Mouse (Mus musculus): Measurements from ENCODE around the gene 4930404H24Rik. TPM values are rescaled to one million over a fixed set of nuclear protein-coding genes. Genes with fewer than 3 reads are reported as not detected.
"Not testable (repeated sequence)": the region's sequence is repeated elsewhere in the genome, so short reads cannot be mapped to it uniquely, and the experiment has no call there.

The 4930404H24Rik gene
- polyA plus RNA-seq, 1 experiment: not detected

DNA sequence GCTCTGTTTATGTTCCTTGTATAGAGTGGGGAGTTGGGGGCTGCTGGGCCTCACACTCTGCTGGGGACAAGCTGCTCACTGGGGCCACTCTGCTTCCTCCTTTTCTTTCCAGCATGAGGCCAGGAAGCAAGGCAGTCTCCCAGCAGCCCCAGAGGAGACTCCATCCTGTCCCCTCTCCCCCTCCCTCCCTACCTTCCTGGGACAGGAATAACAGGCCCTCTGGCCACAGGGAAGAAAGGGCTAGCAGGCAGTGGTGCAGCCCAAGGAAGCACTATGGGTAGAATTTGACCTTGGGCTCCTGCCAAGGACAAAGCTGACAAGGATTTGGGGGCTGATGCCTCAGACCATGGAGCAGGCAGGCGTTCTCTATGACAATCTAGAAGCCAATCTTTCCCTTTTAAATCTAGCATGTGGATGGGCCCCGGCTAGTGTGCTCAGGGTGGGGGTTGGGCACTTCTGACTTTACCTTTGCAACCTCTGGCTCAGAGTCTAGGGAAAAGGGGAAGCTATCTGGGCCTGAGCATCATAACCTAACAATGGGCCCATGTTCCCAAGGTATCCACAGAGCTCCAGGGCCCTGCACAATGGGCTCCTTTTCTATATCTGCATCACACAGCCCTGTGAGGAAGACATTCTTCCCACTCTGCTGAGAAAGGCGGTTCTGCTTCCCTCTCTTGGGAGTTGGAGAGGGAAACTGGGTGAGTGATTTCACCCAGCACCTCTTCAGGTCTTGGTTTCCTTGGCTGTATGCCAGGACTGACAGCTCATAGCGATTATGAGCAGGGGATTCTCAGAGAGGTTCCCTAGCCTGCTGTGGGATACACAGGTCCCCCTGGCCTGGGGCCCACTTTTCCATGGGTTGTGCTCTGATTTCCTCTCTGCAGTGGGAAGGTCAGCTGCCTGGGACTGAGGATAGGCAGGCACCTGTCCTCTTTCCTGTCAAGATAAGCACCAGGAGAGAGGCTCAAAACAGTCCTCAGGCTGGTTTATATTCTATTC, 17.2 kb upstream of the 4930404H24Rik start:
- DNase-seq (ENCODE audit: low read depth, low spot score): no peak
- WGBS: 30% methylated on average over 4 of the region's 4 CpGs

DNA sequence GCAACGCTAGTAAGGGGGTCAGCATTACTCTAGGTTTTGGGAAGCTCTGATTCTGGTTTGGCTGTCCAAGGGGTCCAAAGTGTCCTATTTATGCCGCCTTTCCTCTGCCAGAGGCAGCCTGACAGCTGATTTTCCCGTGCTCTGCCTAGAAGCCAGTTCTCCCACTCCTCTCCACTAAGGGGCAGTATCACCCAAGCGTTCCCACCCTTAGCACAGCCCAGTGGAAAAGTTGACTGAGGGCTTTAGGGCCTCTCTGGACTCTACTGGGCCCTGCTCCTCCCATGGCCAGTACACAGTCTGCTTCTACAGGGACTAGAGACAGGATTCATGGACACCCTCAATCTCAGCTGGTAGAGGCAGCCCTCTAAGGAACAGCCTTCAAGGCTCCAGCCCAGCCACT, 14.0 kb upstream of the 4930404H24Rik start:
- WGBS: 9% methylated on average over 4 of the region's 4 CpGs
- no peak for DNase-seq (ENCODE audit: low read depth, low spot score)

DNA sequence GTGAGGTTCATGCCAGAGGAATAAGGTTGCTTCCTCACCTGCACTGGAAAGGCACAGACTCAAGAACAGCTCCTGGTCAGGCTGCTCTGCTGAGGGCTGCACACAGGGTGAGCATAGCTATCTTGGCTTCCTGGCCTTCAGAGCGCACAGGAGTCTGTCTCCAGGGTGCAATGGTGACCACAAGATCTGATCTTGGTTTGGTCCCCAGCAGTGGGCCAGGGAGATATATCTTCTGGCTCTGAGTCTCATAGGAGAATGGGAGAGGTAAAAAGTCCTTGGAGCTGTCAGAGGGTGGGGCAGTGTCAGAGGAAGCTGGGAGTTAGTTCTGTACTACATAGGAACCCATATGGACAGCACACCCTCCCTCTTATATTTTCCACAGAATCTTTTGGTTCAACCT, 13.1 kb upstream of the 4930404H24Rik start:
- no peak for DNase-seq (ENCODE audit: low read depth, low spot score)
- 95% methylated on average over 1 of the region's 1 CpGs for WGBS

DNA sequence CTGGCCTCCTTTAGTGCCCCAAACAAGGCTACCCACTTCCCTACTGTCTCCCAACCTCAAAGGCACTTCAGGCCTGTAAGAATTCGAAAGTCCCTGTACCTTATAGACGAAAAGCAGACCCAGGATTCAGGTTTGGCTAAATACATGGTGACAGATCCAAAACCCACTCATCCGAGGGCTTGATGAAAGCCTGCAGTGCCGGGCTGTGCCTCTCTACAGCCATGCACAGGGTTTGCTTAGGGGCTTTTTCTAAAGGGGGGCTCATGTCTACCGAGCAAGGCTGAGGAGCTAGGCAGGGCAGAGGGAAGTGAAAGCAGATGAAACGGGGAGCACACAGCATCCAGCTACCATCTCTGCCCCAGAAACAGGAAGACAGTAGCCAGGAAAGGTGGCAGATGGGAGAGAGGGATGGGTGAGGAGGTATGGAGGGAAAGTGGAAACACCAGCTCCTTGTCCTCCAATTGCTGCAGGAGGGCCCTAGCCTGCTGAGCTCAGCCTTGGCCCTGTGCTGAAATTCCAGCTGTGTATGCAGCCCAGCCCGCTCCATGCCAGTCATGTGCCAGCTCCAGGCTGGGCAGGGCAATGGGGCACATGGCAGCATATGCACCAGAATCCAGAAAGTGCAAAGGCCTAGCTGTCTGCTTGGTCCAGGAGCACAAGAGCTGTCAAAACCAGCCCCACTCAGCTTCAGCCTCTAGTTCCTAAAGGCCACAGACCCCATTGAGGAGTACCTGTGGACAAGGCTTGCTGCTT, 11.3 kb upstream of the 4930404H24Rik start:
- WGBS: 75% methylated on average over 7 of the region's 7 CpGs
- no peak for DNase-seq (ENCODE audit: low read depth, low spot score)

DNA sequence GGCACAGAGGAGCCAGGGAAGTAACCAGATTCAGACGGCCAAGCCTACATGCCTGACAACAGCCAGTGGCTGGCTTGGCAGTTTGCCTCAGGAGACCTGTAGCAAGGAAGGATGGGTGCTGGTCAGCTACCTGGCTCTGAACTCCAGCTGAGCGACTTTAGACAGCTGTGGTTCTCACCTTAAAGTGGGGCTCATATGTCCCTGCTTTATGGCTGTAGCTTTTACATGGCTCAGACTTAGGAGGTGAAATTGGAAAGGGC, 10.8 kb upstream of the 4930404H24Rik start:
- 42% methylated on average over 2 of the region's 2 CpGs for WGBS
- DNase-seq (ENCODE audit: low read depth, low spot score): no peak

DNA sequence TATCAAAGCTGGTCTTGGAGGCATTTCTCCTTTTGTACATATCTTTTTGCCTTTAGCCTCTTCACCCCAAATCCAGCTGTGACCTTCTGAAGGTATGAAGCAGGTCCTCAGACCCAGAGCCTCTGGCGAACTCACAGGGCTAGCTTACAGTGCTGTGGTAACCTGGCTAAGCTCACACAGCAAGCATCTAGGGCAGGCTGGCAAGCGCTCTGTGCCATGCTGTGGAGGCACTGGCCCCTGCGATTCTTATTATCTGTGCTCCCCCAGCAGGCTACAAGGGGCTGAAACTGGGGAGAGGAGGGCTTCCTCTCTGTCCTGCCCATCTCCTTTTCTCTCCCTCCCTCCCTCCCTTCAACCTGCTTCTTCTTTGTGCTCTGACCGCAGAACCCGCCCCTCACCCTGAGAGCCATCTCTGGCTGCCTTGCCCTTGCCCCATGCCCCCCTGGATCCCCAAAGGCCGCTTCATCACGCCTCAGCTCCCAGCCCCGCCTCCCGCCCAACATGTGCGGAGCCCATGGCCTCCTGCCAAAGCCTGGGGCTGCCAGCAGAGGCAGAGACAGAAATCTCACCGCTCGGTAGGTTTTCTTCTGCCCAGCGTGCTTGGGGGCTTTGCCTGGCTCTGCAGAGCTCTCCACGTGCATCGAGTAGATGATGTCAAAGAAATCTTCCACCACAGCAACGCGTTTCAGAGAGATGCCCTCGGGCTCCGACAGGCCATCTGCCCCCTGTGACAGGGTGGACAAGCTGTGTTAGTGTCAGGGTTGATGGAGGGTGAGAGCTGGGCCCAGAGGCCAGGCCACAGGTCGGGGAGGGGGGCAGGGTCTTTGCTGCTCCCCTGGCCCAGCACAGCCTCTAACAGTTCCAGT, 9.2 kb upstream of the 4930404H24Rik start:
- DNase-seq (ENCODE audit: low read depth, low spot score): no peak
- WGBS: 30% methylated on average over 20 of the region's 20 CpGs

DNA sequence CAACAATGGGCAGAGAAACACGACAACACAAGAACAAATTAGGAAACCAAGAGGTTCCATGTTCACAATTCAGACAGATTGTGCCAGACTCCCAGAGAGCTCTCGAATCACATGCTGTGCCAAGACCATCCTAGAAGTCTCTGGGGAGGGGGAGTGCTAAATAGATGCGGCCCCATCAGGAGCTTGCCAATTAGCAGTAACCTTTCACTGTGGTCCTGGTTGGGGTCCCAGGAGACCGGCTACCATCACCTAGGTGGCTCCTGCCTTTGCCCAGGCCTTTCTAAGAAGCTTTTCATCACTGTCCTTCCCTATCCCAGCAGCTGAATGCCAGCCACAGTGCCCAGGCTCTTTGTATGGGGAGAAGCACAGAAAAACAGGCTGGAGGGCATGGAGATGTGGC, 8.5 kb upstream of the 4930404H24Rik start:
- WGBS: 83% methylated on average over 4 of the region's 4 CpGs
- no peak for DNase-seq (ENCODE audit: low read depth, low spot score)

DNA sequence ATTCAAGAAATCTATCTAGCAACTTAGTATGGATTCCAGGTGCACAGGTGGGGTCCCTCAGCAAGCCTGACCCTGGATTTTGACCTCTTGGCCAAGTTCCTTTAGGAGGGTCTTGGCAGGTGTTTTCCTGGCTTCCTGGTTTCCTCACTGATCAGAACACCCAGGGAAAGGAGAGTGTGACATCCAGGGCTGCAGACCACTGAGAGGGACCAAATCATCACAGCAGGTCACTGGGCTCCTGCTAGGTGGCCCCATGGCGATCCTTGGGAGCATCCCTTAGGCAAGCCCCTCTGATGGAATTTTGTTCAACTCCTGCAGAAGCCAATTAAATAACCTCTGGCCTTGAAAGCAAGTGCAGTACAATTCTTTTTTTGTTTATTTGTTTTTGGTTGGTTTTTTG, 2.5 kb upstream of the 4930404H24Rik start:
- WGBS: 97% methylated on average over 1 of the region's 1 CpGs
- DNase-seq (ENCODE audit: low read depth, low spot score): no peak

DNA sequence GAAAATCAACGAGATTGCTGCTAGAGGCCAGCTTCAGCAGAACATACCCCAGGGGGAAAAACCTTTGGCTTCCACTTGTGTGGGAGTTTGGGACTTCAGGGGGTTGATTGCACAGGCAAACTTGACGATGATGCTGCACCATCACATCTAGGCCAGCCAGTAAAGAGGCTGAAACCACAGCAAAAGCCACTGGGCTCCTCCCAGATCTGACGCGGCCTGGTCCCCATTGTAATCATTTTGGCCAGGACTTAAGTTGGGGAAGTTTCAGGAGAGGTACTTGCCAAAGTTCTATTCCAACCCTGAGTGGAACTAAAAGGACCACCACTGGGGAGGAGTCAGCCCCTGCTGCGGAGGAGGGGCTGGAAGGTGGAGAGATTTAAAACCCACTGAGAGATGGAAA, 1.6 kb upstream of the 4930404H24Rik start:
- WGBS: 73% methylated on average over 5 of the region's 5 CpGs

DNA sequence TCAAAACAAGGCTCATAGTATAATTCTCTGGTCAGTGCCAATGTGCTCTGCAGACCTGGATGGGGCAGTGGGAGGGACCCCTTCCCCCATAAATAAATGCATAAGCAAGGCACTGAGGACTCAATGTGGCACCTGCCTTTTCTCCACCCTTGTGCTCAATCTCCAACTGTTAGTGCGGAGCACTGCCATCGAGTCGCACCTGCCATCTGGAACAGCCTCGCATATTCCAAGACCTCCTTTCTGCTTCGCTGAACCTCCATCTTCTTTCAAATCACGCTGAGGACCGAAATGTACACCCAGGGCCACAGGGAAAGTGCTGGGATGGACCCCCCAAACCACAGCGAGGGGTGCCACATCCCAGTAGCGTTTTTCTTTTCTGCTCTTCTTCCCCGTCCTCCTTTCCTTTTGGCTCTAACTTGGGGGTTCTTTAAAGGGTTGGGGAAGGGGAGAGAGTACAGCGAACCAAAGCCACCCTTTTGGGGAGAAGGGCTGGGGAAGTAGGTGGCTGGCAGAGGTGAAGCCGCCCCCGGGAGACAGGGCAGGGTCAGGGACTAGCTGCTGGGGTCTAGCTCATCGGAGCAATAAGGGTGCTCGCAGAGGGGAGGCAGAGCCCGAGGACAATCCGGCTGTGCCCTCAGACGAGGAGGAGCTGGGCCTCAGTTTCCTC, 945 bp upstream of the 4930404H24Rik start:
- WGBS: 43% methylated on average over 18 of the region's 18 CpGs
- no peak for DNase-seq (ENCODE audit: low read depth, low spot score)

More for the DNA sequence above, 1.6 kb upstream of the 4930404H24Rik start:
- DNase-seq (ENCODE audit: low read depth, low spot score): no peak

DNA sequence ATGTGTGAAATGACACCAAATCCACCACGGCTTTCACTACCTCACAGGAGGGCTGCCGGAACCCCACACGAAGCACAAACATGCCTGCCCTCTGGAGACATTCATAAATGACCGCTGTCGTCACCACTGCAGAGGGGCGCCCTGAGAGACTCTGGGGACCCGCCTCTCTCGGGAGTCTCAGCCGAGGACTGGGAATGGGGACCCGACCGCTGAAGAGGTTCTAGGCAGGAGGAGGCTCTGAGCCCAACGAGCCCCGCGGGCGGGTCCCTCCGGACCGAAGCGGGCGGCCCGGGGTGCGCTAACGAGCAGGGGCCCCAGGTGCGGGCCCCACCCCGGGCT, 442 bp upstream of the 4930404H24Rik start:
- under 1% methylated on average over 24 of the region's 24 CpGs for WGBS
- DNase-seq (ENCODE audit: low read depth, low spot score): no peak

DNA sequence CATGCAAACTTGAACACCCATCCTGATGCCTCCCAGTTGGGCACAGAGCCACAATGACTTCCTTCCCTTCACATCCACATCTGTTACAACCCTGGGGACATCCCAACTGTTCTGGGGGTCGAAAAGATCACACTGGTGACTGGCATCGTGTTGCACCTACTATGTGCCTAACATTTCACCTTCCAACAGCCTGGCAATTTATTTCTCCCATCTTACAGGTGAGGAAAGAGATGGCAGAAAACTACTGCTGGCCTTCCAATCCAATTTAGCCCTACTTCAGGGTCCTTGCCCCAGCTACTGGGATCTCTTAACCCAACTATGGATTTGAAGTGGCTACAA, 772 bp downstream of the 4930404H24Rik start:
- WGBS: 8% methylated on average over 2 of the region's 2 CpGs
- no peak for DNase-seq (ENCODE audit: low read depth, low spot score)

DNA sequence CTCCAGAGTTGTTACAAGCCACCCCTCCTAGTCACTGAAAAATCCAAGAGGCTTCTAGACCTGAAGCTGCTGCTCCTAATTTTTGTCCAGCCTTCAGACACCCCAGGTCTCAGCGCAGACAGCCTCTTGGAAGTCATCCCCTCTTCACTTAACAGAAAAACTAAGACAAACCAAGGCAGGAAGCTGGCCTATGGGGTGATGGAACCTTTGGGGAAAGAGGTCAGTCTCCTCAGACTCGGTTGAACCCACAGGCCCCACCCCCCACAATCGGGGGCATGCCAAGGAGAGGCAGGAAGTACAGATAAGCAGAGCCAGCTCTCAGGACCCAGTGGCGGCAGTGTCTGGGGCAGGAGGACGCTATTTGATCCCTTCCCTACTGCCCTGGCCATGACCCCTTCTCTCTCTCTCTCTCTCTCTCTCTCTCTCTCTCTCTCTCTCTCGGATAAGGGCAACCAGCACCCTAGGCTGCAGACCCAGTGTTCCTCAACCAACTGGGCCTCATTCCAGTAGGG, 1.2 kb downstream of the 4930404H24Rik start:
- no peak for DNase-seq (ENCODE audit: low read depth, low spot score)
- WGBS: 22% methylated on average over 6 of the region's 6 CpGs

DNA sequence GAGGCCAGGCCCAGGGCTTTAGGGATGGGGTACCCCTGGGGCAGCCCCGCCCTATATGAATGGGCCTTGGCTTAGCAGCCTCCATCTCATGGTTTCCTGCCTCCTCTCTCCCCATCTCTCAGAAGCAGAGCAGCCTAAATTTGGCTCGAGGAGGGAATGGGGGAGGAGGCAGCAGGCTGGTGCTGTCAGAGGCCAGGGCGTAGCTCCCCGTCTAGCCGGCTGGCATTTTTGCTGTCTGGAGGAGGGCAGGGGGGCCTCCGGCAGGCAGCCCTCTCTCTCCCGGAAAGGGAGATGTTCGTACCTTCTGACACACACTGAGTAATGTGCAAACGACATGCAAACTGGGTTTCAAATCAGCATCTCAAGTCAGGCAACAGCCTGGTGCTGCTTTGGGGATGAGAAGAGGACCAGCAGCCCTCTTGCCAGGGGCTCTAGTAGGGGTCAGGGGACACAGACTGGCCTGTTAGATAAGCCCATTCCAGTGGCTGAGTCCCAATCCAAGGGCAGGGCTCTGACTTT, 1.8 kb downstream of the 4930404H24Rik start:
- 61% methylated on average over 9 of the region's 9 CpGs for WGBS
- no peak for DNase-seq (ENCODE audit: low read depth, low spot score)

DNA sequence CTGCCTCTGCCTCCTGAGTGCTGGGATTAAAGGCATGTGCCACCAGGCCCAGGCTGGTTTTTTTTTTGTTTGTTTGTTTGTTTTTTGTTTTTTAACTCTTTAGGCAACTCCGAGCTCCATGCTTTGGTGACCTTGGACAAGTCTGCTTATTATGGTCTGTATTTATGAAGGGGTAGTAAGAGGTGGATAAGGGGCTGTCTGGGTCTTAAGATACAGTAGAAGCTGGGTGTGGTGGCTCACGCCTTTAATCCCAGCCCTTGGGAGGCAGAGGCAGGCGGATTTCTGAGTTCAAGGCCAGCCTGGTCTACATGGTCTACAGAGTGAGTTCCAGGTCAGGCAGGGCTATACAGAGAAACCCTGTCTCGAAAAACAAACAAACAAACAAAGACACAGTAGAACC, 2.8 kb downstream of the 4930404H24Rik start:
- WGBS: 91% methylated on average over 4 of the region's 4 CpGs
- not testable (repeated sequence) for DNase-seq (ENCODE audit: low read depth, low spot score)

DNA sequence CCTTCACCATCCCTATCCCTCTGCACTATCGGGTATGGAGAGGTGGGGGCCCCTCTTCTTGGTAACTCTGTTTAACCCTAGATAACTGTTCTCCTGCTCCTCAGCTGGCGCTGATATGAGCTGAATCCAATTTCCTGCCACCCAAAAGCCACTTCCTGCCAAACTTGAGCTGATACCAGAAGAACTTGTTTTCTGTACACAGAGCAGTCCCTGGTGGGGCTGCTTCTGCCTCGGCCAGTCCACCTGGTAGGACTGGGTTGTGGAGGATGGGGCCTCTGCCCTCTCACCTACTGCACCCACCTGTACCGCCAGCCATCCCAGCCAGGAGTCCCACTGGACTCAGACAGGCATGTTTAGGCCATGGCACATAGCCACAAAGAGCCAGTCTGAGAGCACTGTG, 3.2 kb downstream of the 4930404H24Rik start:
- whole genome bisulfite sequencing: 53% methylated on average over 4 of the region's 4 CpGs
- DNase-seq (ENCODE audit: low read depth, low spot score): no peak

DNA sequence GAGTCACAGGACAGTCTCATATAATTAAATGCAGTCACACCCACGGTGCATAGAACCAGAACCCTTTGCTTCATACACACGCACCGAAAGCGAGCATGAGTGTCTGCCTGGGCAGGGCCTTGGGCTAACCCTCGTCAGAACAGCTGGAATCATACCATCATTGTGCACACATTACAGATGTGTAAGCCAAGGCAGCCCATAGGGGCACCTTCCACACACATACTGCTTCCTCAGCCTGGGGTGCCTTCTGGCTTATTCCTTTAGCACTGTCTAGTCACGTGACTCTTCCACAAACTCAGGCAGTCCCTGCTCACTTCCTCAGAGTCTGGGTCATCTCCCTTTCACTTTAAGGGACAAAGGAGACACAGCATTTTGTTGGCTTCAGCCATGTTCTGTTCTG, 3.7 kb downstream of the 4930404H24Rik start:
- DNase-seq (ENCODE audit: low read depth, low spot score): no peak
- 80% methylated on average over 6 of the region's 6 CpGs for WGBS

DNA sequence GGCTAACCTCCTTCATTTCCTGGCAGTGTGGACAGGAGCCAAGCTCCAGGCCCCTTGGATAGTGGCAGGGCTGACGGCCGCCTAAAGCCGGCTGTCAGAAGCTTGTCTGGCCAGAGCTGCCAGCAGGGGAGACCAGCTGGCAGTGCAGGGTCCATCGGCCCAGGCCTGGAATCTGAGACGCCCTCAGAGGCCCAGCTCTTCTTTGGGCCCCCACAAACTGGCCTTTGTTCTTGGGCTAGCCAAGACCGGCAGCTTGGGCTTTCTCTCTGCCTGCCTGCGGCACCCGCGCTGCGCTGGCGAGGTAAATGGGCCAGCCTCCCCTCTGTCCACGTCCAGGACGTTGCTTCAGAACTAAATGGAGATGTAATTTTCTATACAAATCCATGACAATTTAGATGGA, 4.3 kb downstream of the 4930404H24Rik start:
- 79% methylated on average over 13 of the region's 13 CpGs for WGBS

DNA sequence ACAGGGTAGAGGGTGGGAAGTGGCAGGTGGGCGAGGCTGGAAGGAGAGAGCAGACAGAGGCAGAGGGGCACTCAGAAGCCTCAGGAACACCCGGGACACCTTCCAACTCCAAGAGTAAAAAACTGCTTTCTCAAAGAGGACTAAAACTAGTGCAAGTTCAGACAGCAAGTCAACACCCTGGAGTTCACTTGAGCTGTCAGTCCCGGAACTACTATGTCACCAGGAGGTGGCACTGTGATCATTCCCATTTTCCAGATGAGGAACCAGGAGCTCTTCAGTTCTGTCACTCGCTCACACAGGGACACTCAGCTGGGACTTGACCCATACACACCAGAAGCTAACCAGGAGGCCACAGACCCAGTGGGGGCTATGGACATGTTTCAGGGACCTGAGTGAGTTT, 6.6 kb downstream of the 4930404H24Rik start:
- no peak for DNase-seq (ENCODE audit: low read depth, low spot score)
- WGBS: 60% methylated on average over 4 of the region's 4 CpGs

More for the DNA sequence above, 4.3 kb downstream of the 4930404H24Rik start:
- DNase-seq (ENCODE audit: low read depth, low spot score): no peak
